Mouse (Mus musculus): ENCODE data around the gene H2afv.
"Not testable (repeated sequence)": the region's sequence is repeated elsewhere in the genome, so short reads cannot be mapped to it uniquely, and the experiment has no call there.

The H2afv gene

DNA sequence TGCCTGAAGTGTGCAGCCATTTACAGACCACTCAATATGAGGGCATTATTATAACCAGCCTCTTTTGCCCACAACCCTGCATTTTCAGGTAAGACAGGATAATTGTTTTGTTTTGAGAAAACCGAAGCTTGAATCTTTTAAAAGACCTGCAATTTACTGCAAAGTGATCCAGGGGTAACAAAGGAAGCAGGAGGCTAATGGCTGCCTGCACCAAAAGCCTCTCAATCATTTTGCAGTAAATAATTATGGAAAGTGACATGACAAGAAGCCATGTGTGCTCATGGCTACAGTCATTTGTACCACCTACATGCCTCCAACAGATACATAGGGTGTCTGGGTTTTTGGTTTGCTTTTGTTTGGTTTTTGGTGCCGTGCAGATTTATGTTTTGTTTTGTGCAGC, 26.8 kb upstream of the H2afv start:
- no peak for DNase-seq (ENCODE audit: low read depth, low spot score)

DNA sequence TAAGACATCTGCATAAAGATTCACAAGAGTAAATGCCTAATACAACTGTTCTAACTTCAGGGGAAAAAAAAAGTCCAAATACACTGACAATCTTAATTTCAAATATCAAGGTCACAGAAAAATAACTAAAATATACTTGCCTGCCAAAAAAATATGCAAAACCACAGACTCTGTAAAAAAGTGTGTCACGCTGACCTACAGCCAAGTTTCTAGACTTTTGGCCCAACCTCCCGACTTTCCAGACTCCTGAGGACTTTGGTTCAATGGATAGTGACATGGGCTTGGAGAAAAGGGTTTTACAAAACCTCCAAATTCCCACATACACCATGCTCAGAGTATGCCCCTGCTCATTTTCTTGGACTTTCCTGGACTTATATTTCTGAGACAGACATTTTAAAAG, 24.3 kb upstream of the H2afv start:
- DNase-seq (ENCODE audit: low read depth, low spot score), result no peak

DNA sequence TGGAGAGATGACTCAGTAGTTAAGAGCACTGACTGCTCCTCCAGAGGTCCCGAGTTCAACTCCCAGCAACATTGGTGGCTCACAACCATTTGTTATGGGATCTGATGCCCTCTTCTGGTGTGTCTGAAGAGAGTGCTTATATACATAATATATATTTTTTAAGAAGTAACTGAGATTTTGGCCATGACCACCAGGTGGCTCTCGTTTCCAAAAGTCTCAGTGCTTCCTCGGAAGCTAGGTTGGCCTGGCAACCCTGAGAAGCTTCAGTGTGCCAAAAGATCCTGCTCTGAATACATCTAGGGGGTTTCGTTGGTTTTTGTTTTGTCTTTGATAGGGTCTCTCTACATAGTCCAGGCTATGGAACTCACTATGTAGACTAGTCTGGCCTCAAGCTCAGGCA, 20.9 kb upstream of the H2afv start:
- DNase-seq (ENCODE audit: low read depth, low spot score), result peak; percentile 44

DNA sequence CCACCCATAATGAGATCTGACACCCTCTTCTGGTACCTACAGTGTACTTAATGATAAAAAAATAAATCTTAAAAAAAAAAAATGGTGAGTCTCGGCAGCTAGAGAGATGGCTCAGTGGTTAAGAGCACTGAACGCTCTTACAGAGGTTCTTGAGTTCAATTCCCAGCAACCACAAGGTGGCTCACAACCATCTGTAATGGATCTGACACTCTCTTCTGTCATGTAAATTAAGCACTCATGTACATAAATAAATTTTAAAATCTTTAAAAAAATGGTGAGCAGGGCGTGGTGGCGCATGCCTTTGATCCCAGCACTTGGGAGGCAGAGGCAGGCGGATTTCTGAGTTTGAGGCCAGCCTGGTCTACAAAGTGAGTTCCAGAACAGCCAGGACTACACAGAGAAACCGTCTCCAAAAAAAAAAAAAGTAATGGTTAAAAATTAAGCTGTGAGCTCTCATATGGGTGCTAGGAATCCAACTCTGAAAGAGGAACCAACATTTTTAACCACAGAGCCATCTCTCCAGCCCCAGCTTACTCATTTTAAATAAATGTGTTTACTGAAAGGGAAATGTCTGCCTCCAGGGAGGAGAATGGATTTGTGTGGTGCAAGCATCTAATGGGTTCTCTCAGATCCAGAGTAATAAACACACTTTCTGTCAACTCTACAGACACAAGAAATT, 19.1 kb upstream of the H2afv start:
- no peak for DNase-seq (ENCODE audit: low read depth, low spot score)

DNA sequence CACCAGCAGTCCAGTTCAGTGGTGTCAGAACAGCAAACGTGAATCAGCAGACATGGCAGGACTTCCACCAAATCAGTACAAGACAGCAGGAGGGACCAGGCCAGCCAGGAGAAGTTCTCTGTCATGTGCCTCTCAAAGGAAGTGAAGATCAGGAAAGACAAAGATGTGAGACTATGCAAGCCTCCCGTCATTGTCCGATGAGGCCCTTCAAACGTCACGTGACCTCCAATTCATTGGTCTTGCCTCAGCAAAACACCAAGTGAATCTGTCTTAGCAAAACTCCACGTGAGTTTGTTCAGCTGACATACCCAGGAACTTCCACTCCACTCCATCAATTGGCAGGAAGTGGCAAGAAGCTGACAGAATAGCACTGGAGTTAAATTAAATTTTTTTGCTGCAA, 11.8 kb upstream of the H2afv start:
- DNase-seq (ENCODE audit: low read depth, low spot score), result no peak

DNA sequence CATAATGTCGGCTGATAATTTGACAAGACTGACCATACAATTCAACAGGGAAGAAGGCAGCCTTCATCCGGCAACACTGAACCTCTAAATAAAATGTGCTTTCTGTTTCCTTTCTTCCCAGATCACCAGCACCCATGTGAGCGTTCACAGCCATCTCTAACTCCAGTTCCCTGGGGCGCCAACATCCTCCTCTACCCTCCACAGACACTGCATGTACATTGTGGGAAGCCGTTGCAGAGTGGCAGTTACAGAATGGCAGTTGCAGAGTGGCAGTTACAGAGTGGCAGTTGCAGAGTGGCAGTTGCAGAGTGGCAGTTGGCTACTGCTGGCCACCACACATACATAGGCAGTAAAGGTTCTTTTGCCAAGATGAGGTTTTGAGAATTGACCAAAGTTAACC, 3.9 kb upstream of the H2afv start:
- not testable (repeated sequence) for DNase-seq (ENCODE audit: low read depth, low spot score)

DNA sequence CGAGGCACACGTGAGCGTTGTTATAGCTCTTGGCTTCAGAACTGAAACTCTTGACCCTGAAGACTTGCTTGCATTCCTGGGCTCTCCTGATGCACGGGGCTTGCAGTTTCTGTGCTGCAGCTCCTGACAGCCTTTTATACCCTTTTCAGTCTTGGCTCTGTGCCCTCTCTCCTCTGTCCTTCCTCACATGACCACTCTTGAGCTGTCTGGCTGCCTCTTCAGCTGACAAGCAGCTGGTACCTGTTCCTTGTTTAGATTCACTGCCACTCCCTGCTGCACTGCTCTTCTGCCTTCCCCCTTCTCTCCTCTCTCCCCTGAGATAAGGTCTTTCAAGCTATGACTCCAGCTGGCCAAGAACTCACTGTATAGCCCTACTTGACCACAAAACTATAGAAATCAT, 3.2 kb upstream of the H2afv start:
- DNase-seq (ENCODE audit: low read depth, low spot score), result no peak

DNA sequence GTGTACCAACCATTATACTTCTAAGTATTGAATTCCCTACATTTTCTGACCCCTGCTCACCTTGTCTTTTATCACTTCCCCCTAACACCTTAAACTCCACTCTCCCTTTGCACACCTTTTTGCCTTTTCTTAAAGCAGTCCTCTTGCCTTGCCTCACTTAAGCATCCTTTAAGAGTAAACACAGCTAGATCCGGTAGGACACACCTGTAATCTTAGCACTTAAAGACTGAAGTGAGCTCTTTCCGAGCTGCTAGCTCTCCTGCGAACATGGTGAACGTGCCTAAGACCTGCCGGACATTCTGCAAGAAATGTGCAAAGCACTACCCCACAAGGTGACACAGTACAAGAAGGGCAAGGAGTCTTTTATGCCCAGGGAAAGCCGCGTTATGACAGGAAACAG, 1.7 kb upstream of the H2afv start:
- no peak for DNase-seq (ENCODE audit: low read depth, low spot score)

DNA sequence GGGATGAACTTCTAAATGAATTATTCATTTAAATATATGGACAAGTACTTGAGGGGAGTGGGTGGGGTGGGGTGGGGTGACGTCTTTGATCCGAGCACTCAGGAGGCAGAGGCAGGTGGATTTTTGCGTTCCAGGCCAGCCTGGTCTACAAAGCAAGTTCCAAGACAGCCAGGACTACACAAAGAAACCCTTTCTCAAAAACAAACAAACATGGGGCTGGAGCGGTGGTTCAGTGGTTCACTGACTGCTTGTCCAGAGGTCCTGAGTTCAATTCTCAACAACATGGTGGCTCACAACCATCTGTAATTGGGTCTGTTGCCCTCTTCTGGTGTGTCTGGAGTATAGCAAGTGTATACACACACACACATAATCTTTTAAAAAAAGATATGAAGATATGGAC, 1.2 kb upstream of the H2afv start:
- no peak for DNase-seq (ENCODE audit: low read depth, low spot score)

DNA sequence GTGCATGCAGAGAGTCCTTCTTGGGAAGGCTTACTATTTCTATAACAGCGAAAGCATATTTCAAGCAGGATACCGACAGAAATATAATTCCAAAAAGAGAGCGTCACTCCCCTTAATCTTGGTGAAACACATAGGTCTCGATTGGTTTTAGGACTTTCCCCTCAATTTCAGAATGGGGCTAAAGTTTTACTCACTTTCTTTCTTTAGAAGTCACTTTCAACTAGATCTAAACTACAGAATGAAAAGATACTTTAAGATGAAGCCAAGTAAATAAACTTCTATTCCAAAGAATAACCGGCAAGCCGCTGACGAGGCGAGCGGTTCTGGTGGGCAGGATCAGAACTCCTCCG, 541 bp downstream of the H2afv start:
- peak; percentile 33 for DNase-seq (ENCODE audit: low read depth, low spot score)

DNA sequence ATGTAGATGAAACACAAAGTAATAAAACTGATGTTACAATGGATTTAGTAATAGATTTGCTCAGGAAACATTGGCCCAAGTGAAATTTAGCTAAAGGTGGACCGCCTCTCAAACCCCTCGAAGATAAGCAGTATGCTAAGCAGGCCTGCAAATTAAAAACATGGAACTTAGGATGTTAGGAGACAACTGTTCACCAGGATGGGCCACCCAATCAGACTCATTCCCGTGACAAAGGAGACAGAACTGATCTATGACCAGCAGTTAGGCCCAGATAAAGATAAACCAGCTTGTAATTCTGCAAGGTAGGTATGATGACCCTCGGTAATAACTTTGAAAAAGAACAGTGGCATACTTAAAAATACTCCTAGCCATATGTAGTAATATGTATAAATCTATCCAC, 1.1 kb downstream of the H2afv start:
- DNase-seq (ENCODE audit: low read depth, low spot score), result peak; percentile 21

DNA sequence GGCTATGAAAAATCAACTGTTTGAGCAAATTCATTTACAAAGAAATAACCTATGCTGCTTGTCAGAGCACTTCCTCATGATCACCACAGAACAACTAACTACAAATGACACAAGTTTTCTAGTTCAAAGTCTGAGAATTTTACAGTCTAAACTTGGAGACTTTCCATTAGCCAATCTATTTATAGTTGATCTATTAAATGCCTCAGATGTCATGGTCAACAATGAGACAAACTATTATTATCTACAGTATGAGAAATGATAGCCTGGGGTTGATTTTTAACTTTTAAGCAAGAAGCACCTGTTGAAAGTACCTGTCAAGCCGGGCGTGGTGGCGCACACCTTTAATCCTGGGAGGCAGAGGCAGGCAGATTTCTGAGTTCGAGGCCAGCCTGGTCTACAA, 1.7 kb downstream of the H2afv start:
- no peak for DNase-seq (ENCODE audit: low read depth, low spot score)

DNA sequence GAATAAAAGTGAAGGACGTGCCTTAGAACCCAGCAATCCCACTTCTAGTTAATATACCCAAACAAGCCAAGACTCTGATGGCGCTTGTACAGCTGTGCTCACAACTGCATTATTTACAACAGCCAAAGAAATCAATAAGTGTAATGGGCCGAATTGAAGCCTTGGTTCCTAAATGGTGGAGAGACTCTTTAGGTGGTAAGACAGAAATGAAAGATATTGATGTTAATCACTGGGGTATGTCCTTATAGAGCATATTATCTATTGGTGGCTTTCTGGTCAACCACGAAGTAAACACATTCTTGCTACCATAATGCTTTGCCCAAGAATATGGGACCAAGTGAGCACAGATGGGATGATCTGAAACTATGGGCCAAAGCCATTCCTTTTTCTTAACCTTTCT, 4.1 kb downstream of the H2afv start:
- DNase-seq (ENCODE audit: low read depth, low spot score), result no peak

DNA sequence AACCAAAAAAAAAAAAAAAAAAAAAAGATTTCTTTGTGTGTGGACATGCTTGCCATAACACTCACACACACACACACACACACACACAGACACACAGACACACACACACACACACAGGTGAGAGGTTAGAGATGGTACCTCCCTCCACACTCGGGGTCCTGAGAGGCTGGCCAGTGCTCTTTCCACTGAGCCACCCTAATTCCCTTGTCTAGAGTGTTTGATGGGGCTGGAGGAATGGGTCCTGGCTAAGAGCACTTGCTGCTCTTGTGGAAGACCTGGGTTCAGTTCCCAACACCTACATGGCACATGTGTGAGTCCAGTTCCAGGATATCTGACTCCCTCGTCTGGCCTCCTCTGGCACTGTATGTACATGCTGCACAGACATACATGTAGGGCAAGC, 6.6 kb downstream of the H2afv start:
- DNase-seq (ENCODE audit: low read depth, low spot score), result no peak

DNA sequence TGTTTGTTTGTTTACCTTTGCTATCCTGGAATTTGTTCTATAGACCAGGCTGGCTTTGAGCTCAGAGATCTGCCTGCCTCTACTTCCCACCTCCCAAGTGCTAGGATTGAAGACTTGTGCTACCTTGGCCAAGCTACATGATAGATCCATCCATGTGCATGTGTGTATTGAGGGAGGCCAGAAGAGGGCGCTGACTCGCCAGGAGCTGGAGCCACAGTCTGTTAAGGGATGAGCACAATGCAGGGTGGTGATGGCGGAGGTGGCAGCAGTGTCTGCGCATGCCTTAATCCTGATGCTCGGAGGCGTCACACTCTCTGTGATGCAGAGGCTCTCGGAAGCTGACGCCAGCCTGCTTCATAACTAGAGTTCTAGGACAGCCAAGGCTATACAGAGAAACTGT, 7.8 kb downstream of the H2afv start:
- no peak for DNase-seq (ENCODE audit: low read depth, low spot score)

DNA sequence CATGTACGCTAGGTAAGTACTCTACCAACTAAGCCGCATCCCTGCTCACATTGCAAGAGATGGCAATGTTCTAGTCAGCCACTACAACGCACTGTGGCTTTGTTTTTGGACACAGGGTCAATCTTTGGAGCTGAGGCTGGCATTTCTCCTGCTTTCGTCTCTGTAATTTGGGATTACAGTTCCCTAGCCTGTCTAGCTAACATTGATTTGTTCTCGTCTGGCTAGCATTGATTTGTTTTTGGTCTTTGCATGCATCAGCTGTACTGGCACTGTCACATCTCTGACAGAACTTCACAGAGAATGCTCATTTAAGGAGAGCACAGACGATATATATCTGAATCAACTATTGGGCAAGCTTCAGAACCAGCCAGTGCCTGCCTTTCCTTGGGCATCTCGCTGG, 14.1 kb downstream of the H2afv start:
- DNase-seq (ENCODE audit: low read depth, low spot score), result no peak

DNA sequence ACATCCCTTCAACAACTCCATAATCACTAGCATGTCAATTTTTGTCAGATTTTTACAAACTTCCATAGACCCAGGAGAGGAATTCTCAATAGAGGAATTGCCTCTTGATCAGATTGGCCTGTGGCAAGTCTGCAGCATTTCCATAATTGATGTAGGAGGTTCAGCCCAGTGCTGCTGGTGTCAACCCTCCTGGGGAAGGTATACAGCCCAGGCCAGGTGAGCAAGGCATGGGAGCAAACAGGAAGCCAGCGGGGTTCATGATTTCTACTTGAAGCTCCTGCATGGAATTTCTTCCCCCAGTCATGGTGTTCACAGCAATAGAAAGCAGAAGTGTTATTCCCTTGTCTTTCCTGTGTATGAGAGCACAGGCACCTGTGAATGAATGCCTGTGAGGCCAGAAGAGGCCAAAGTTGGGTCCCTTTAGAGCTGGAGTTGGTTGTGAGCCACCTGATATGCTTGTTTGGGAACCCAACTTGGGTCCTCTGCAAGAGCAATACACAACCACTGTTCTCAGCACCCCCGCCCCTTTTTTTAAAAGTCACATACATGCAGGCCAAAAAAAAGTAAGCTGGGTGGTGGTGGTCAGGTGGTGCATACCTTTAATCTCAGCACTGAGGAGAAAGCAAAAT, 23.4 kb downstream of the H2afv start:
- no peak for DNase-seq (ENCODE audit: low read depth, low spot score)

DNA sequence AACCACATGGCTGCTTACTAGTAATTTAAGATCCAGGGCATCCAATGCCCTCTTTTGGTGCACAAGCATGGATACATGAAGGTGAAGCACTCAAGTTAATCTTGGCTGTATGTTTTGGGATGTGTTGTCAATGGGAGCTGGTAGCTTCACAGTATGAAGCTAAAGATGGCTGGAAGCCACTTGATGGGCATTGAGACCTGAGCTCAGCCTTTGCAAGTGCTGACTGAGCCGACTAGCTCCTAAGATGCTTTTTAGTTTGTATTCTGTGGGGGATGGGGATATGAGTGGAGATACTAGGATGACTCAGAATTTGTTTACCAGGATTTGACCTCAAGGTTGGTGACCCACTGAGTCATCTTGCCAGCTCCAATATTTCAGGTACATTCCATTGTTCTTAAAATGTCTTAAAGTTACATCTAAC, 23.9 kb downstream of the H2afv start:
- DNase-seq (ENCODE audit: low read depth, low spot score), result no peak

DNA sequence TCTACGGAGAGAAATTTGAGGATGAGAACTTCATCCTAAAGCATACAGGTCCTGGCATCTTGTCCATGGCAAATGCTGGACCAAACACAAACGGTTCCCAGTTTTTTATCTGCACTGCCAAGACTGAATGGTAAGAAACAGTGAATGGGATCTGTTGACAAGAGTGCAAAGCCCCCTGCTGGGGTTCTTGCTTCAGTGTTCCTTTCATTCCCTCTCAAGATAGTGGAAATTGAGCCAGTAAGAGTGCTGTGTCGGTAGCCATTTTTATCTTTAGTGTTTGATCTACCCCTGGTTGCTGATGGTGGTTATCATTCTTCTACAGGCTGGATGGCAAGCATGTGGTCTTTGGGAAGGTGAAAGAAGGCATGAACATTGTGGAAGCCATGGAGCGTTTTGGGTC, 25.1 kb downstream of the H2afv start:
- DNase-seq (ENCODE audit: low read depth, low spot score), result not testable (repeated sequence)

DNA sequence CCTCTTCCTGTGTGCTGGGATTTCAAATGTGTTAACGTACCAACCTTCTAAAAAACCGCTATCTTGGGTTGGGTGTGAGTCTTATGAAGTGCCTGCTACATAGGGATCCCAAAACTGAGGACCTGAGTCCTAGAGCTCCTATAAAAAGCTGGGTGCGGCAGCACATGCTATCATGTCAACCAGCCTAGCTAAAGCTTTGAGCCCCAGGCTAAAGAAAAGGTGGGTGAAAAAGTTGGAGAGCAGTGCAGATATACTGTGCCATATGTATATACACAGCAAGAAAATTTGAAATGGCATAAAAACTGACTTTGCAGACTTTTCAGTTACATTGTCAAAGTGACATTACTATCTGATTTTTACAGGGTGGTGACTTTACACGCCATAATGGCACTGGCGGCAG, 25.5 kb downstream of the H2afv start:
- no peak for DNase-seq (ENCODE audit: low read depth, low spot score)

DNA sequence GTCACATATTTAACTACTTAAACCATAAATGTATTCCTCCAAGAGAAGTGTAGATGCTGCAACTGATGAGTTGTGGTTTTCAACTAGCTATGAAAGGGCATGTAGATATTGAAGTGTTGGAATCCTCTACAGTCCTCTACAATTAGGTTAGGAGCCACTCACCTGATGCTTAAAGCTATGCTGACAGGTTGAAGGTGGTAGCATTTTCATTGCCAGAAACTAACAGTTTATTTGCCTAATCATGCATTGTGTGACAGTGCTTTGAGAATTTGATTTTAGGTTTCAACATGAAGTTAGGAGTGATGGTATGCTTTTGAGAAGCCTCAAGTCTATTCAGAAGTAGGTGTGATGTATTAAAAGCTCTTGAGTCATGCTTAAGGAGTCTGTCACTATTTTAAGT, 26.8 kb downstream of the H2afv start:
- DNase-seq (ENCODE audit: low read depth, low spot score), result no peak

DNA sequence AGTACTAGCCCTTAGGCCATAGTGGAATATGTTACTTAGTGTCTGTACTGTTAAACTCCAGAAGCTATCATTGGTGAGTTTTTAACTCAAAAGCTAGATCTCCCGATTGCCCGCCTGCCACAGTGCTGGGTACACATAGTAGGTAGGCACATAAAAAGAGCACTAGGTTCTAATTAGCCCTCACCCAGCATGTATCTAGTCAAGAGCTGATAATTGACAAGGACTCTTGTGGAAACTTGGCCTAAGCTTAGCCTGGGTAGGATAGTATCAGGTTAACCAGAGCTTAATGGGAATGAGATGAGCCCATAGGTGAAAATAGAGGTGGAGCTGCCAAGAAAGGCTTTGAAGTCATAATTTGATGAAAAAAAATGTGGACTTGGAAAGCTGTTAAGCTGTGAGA, 27.2 kb downstream of the H2afv start:
- no peak for DNase-seq (ENCODE audit: low read depth, low spot score)

DNA sequence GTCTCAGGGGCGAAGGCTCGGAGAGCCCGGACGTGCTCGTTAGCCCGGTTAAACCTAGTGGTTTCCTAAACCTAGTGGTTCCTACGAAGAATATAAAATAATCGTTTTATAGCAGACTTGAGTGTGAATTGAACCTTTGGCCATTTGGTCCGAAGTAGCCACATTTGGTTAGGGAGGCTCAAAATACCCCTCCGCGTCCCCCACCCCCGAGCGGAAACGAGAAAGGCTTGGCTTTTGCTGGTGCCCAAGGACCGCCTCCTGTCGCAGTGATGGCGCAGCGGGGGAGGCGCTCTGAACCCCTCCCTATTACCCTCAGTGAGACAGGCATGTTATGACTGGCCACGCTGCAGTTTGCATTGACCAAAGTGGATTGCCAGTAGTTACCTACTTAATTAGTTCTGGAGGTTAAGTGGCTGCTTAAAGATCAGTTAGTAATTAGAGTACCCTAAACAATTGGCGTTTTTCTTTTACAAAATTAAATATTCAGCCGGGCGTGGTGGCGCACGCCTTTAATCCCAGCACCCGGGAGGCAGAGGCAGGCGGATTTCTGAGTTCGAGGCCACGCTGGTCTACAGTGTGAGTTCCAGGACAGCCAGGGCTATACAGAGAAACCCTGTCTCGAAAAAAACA, 27.7 kb downstream of the H2afv start:
- peak; percentile 49 for DNase-seq (ENCODE audit: low read depth, low spot score)
